Mouse (Mus musculus) forebrain, embryonic 13.5 days (tissue): ENCODE results near the gene Flnc. TPM values are rescaled to one million over a fixed set of nuclear protein-coding genes. Genes with fewer than 3 reads are reported as not detected.

ENCODE experiments used
- ATAC-seq: fragments of 200-750 bp; cut with Nextera tagmentation; 2 replicates; pipeline ENCODE4 v1.8.0; 2017
- H3K27ac ChIP-seq: fragments of 300-500 bp; sonication (generic); 2 replicates; pipeline ENCODE4 v1.5.1; 2015; ENCODE audit warnings: inconsistent platforms, mild to moderate bottlenecking, moderate library complexity
- H3K27me3 ChIP-seq: fragments of 300-500 bp; sonication (generic); 2 replicates; pipeline ENCODE4 v1.6.1; 2015; ENCODE audit warnings: mild to moderate bottlenecking, inconsistent platforms
- H3K36me3 ChIP-seq: fragments of 300-500 bp; sonication (generic); 2 replicates; pipeline ENCODE4 v1.6.1; 2015; ENCODE audit warnings: mild to moderate bottlenecking, inconsistent platforms; ENCODE audit not compliant: poor library complexity, severe bottlenecking
- H3K4me1 ChIP-seq: fragments of 300-500 bp; sonication (generic); 2 replicates; pipeline ENCODE4 v1.6.1; 2015; ENCODE audit warnings: inconsistent platforms
- H3K4me2 ChIP-seq: fragments of 300-500 bp; sonication (generic); 2 replicates; pipeline ENCODE4 v1.6.1; 2015; ENCODE audit warnings: inconsistent platforms, mild to moderate bottlenecking, moderate library complexity
- H3K4me3 ChIP-seq: fragments of 300-500 bp; sonication (generic); 2 replicates; pipeline ENCODE4 v1.5.1; 2015; ENCODE audit warnings: mild to moderate bottlenecking, inconsistent platforms
- H3K9ac ChIP-seq: fragments of 300-500 bp; sonication (generic); 2 replicates; pipeline ENCODE4 v1.6.1; 2015; ENCODE audit warnings: mild to moderate bottlenecking, inconsistent platforms
- H3K9me3 ChIP-seq: fragments of 300-500 bp; sonication (generic); replicated peaks from 2 replicates; pipeline ENCODE4 v1.6.1; 2016; ENCODE audit warnings: inconsistent platforms
- WGBS: fragments of 180-500 bp; shearing (Covaris S2); methylation state at CpG from one replicate; pipeline ENCODE4 v1.1.7; 2015; 5-methylcytosine and 5-hydroxymethylcytosine counted together
- polyA plus RNA-seq: library from polyadenylated mRNA; unstranded; fragments of >200 nt; fragmentation: Nextera tagmentation; extraction: Ambion mirVana; gene quantifications from 2 replicates; pipeline ENCODE4 v1.2.1, GENCODE M21; 2015

The Flnc gene
- polyA plus RNA-seq, 1 experiment from 2014 or later: 1.5 TPM

GRCm38 (mm10) chr6:29433804-29434795 is 1.0 kb downstream of the Flnc start:
- ATAC-seq: no peak
- Histone ChIP-seq H3K4me1 (peaks cover 51% of the 10 kb centered on the region), H3K27ac (no peak overlapping the region), H3K4me3 (peak overlapping the region; percentile 46), H3K9me3 (no peaks in the 10 kb centered on the region), H3K27me3 (peaks cover 54% of the 10 kb centered on the region), H3K36me3 (no peaks in the 10 kb centered on the region), H3K4me2 (peak overlapping the region; percentile 80), H3K9ac (peak overlapping the region; percentile 56)
- 6% methylated on average over 27 of the region's 27 CpGs for WGBS

- Histone ChIP-seq H3K9ac (peak overlapping the region; percentile 34), H3K4me3 (0 out of 2 replicates have a peak overlapping the region, but pooled peaks have one; percentile 4), H3K4me2 (peak overlapping the region; percentile 80), H3K27me3 (peaks cover 54% of the 10 kb centered on the region), H3K36me3 (no peaks in the 10 kb centered on the region), H3K27ac (peak overlapping the region; percentile 44; the same call in 1 of the 2 replicates), H3K9me3 (no peaks in the 10 kb centered on the region), H3K4me1 (peaks cover 51% of the 10 kb centered on the region)
- peak; percentile 37; the same call in 1 of the 2 replicates for ATAC-seq
- 7% methylated on average over 13 of the region's 13 CpGs for WGBS
Observed at GRCm38 (mm10) chr6:29434911-29435691, 2.0 kb downstream of the Flnc start.

GRCm38 (mm10) chr6:29435940-29436451 is 2.9 kb downstream of the Flnc start:
- peaks cover 47% of the 10 kb centered on the region for H3K27me3 ChIP-seq
- H3K9me3 ChIP-seq: no peaks in the 10 kb centered on the region
- 0 out of 2 replicates have a peak overlapping the region, but pooled peaks have one; percentile 3 for H3K4me3 ChIP-seq
- ATAC-seq: peak; percentile 33; the same call in 1 of the 2 replicates
- WGBS: 11% methylated on average over 5 of the region's 6 CpGs
- 0 out of 2 replicates have a peak overlapping the region, but pooled peaks have one; percentile 21 for H3K9ac ChIP-seq
- peaks cover 51% of the 10 kb centered on the region for H3K4me1 ChIP-seq
- peak overlapping the region; percentile 44 for H3K27ac ChIP-seq
- peak overlapping the region; percentile 80 for H3K4me2 ChIP-seq
- no peaks in the 10 kb centered on the region for H3K36me3 ChIP-seq

GRCm38 (mm10) chr6:29436461-29436934 is 3.4 kb downstream of the Flnc start:
- Histone ChIP-seq H3K9ac (no peak overlapping the region; the same call in 1 of the 2 replicates), H3K27me3 (peaks cover 44% of the 10 kb centered on the region), H3K4me2 (peak overlapping the region; percentile 23), H3K4me3 (no peak overlapping the region), H3K9me3 (no peaks in the 10 kb centered on the region), H3K36me3 (no peaks in the 10 kb centered on the region), H3K27ac (peak overlapping the region; percentile 7; the same call in 1 of the 2 replicates), H3K4me1 (peaks cover 49% of the 10 kb centered on the region)
- ATAC-seq: peak; percentile 36; the same call in 1 of the 2 replicates
- 5% methylated on average over 11 of the region's 11 CpGs for WGBS

GRCm38 (mm10) chr6:29439251-29439650 is 6.2 kb downstream of the Flnc start:
- 83% methylated on average over 4 of the region's 4 CpGs for WGBS
- H3K9me3 ChIP-seq: no peaks in the 10 kb centered on the region

GRCm38 (mm10) chr6:29439789-29440188 is 6.7 kb downstream of the Flnc start:
- Histone ChIP-seq H3K27ac (no peak overlapping the region), H3K27me3 (peaks cover 11% of the 10 kb centered on the region), H3K9me3 (no peaks in the 10 kb centered on the region), H3K4me3 (no peak overlapping the region), H3K4me1 (peaks cover 20% of the 10 kb centered on the region), H3K4me2 (no peak overlapping the region), H3K36me3 (no peaks in the 10 kb centered on the region), H3K9ac (no peak overlapping the region)
- no peak for ATAC-seq
- 94% methylated on average over 6 of the region's 6 CpGs for WGBS

More at GRCm38 (mm10) chr6:29439251-29439650, 6.2 kb downstream of the Flnc start:
- no peak for ATAC-seq
- Histone ChIP-seq H3K36me3 (no peaks in the 10 kb centered on the region), H3K4me1 (peaks cover 24% of the 10 kb centered on the region), H3K27me3 (peaks cover 16% of the 10 kb centered on the region), H3K9ac (no peak overlapping the region), H3K4me3 (no peak overlapping the region), H3K4me2 (no peak overlapping the region), H3K27ac (no peak overlapping the region)

GRCm38 (mm10) chr6:29444773-29445172 is 11.7 kb downstream of the Flnc start:
- no peaks in the 10 kb centered on the region for H3K4me1 ChIP-seq
- H3K9ac ChIP-seq: no peak overlapping the region
- no peaks in the 10 kb centered on the region for H3K27me3 ChIP-seq
- H3K27ac ChIP-seq: no peak overlapping the region
- no peaks in the 10 kb centered on the region for H3K36me3 ChIP-seq
- WGBS: 73% methylated on average over 11 of the region's 11 CpGs
- ATAC-seq: no peak
- H3K9me3 ChIP-seq: no peaks in the 10 kb centered on the region
- no peak overlapping the region for H3K4me2 ChIP-seq
- no peak overlapping the region for H3K4me3 ChIP-seq

- no peak overlapping the region for H3K9ac ChIP-seq
- H3K4me3 ChIP-seq: no peak overlapping the region
- H3K9me3 ChIP-seq: no peaks in the 10 kb centered on the region
- no peak for ATAC-seq
- 91% methylated on average over 7 of the region's 7 CpGs for WGBS
- no peaks in the 10 kb centered on the region for H3K4me1 ChIP-seq
- H3K27me3 ChIP-seq: no peaks in the 10 kb centered on the region
- no peak overlapping the region for H3K4me2 ChIP-seq
- no peaks in the 10 kb centered on the region for H3K36me3 ChIP-seq
- no peak overlapping the region for H3K27ac ChIP-seq
Observed at GRCm38 (mm10) chr6:29445354-29445753, 12.3 kb downstream of the Flnc start.

- no peaks in the 10 kb centered on the region for H3K36me3 ChIP-seq
- ATAC-seq: no peak
- H3K27ac ChIP-seq: no peak overlapping the region
- H3K27me3 ChIP-seq: no peaks in the 10 kb centered on the region
- no peak overlapping the region for H3K4me3 ChIP-seq
- H3K9ac ChIP-seq: no peak overlapping the region
- H3K9me3 ChIP-seq: no peaks in the 10 kb centered on the region
- H3K4me1 ChIP-seq: no peaks in the 10 kb centered on the region
- WGBS: 29% methylated on average over 4 of the region's 4 CpGs
- no peak overlapping the region for H3K4me2 ChIP-seq
Observed at GRCm38 (mm10) chr6:29449858-29450257, 16.8 kb downstream of the Flnc start.

- Histone ChIP-seq H3K4me2 (no peak overlapping the region), H3K4me3 (no peak overlapping the region), H3K27ac (no peak overlapping the region), H3K27me3 (no peaks in the 10 kb centered on the region), H3K9ac (no peak overlapping the region), H3K9me3 (no peaks in the 10 kb centered on the region), H3K36me3 (no peaks in the 10 kb centered on the region), H3K4me1 (no peaks in the 10 kb centered on the region)
- 89% methylated on average over 6 of the region's 6 CpGs for WGBS
- no peak for ATAC-seq
Observed at GRCm38 (mm10) chr6:29450667-29451066, 17.6 kb downstream of the Flnc start.

GRCm38 (mm10) chr6:29461502-29461901 is 28.4 kb downstream of the Flnc start:
- no peak for ATAC-seq
- no peaks in the 10 kb centered on the region for H3K9me3 ChIP-seq
- H3K27ac ChIP-seq: no peak overlapping the region
- no peak overlapping the region for H3K4me3 ChIP-seq
- H3K9ac ChIP-seq: no peak overlapping the region
- H3K4me1 ChIP-seq: no peaks in the 10 kb centered on the region
- H3K36me3 ChIP-seq: no peaks in the 10 kb centered on the region
- H3K27me3 ChIP-seq: peaks cover 4% of the 10 kb centered on the region; the same call in 1 of the 2 replicates
- no peak overlapping the region for H3K4me2 ChIP-seq
- WGBS: 52% methylated on average over 7 of the region's 7 CpGs
